Mouse (Mus musculus) testis, postnatal 10 days (tissue): ENCODE data around the gene Chil3.
"Not testable (repeated sequence)": the region's sequence is repeated elsewhere in the genome, so short reads cannot be mapped to it uniquely, and the experiment has no call there.

ENCODE experiments used
- DNase-seq: peaks from one replicate; pipeline ENCODE4 v3.0.0; 2021; ENCODE audit warnings: low spot score

The Chil3 gene

GRCm38 (mm10) chr3:106167464-106167863, at the start of gene Chil3:
TSS of gene Chil3 (minus strand) at chr3:106167564.
- DNase-seq, result no peak

- not testable (repeated sequence) for DNase-seq
These were observed 30.7 kb upstream of the Chil3 start for GRCm38 (mm10) chr3:106198030-106198429.

GRCm38 (mm10) chr3:106197246-106197645, 29.9 kb upstream of the Chil3 start:
- not testable (repeated sequence) for DNase-seq

- no peak for DNase-seq
These were observed 28.9 kb upstream of the Chil3 start for GRCm38 (mm10) chr3:106196276-106196675.

- no peak for DNase-seq
These were observed 28.1 kb upstream of the Chil3 start for GRCm38 (mm10) chr3:106195486-106195885.

GRCm38 (mm10) chr3:106187991-106188390, 20.6 kb upstream of the Chil3 start:
- DNase-seq, result no peak

GRCm38 (mm10) chr3:106177509-106178189, 10.3 kb upstream of the Chil3 start:
- no peak for DNase-seq

GRCm38 (mm10) chr3:106174971-106175370, 7.6 kb upstream of the Chil3 start:
- not testable (repeated sequence) for DNase-seq

- DNase-seq, result not testable (repeated sequence)
These were observed 5.1 kb upstream of the Chil3 start for GRCm38 (mm10) chr3:106172506-106172905.

GRCm38 (mm10) chr3:106171135-106171731, 3.9 kb upstream of the Chil3 start:
- DNase-seq, result no peak

GRCm38 (mm10) chr3:106170522-106171053, 3.2 kb upstream of the Chil3 start:
- no peak for DNase-seq

GRCm38 (mm10) chr3:106154413-106154812, 13.0 kb downstream of the Chil3 start:
- DNase-seq, result no peak

GRCm38 (mm10) chr3:106144081-106144480, 23.3 kb downstream of the Chil3 start:
- DNase-seq, result peak; percentile 42

- DNase-seq, result no peak
These were observed 35.7 kb downstream of the Chil3 start for GRCm38 (mm10) chr3:106131690-106132089.

GRCm38 (mm10) chr3:106128807-106129493, 38.4 kb downstream of the Chil3 start:
- DNase-seq, result no peak

GRCm38 (mm10) chr3:106126999-106127398, 40.4 kb downstream of the Chil3 start:
- DNase-seq, result no peak

- no peak for DNase-seq
These were observed 54.4 kb downstream of the Chil3 start, which contains the start of gene Chia1 for GRCm38 (mm10) chr3:106112929-106113328. TSS of gene Chia1 (plus strand) at chr3:106113229.
